In the genomic region with DNA sequence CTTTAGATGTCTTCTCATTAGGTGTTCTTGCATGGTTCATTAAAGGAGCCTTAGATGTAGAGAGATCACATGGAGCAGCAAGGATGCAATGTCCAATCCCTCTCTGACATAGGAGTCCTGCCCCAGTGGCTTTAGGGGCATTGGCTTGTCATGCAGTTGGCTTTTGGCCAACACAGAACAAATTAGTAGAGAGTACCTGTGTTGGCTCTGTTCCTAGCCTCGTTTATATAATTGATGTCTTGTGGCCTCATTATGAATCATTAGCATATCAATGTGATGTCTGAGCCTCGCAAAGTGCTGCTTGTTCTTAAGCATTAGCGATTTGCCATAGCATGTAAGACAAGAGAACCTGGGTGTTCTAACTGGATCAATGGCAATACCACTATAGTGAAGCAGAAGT, we compare ENCODE assay signal across 26 mouse cellular contexts.
A peak's percentile ranks its signal among the peaks of the same experiment; 100 is the strongest.
DNase-seq lines count a peak whose midpoint lies in the region; ATAC-seq and TF ChIP-seq lines count a peak whose summit lies in the region.
"Had no signal": no experiment of that assay in that cellular context is flagged by ENCODE, and none has a peak within 500 bp of the region (broad histone marks: within the 10 kb centered on the region; RNA-seq: fewer than 3 reads in every experiment).

No protein-coding gene starts in this region.

- H3K36me3 ChIP-seq in embryonic facial prominence, embryonic 14.5 days (ENCODE audit: control insufficient read depth, insufficient read depth, low read length): no peaks in the 10 kb centered on the region
- H3K36me3 ChIP-seq in embryonic facial prominence, embryonic 10.5 days (replicated peaks): no peaks in the 10 kb centered on the region
- no peaks in the 10 kb centered on the region for H3K36me3 ChIP-seq in midbrain, embryonic 12.5 days
- no peaks in the 10 kb centered on the region for H3K36me3 ChIP-seq in midbrain, embryonic 11.5 days (ENCODE audit: control insufficient read depth, insufficient read depth, low read length)
- no peaks in the 10 kb centered on the region for H3K36me3 ChIP-seq in forebrain, embryonic 13.5 days (ENCODE audit: poor library complexity, severe bottlenecking)
- no peaks in the 10 kb centered on the region for H3K36me3 ChIP-seq in midbrain, embryonic 16.5 days (ENCODE audit: control insufficient read depth, insufficient read depth, low read length)
- H3K36me3 ChIP-seq: embryonic facial prominence, embryonic 15.5 days; heart, embryonic 13.5 days; hindbrain, embryonic 15.5 days; liver, embryonic 13.5 days had no signal

- intact Hi-C loops in left cerebral cortex, adult 2 months (cut with DNase I): no loop called here

- ATAC-seq in embryonic facial prominence, embryonic 14.5 days (ENCODE audit: low read depth): peak; percentile 63; the same call in 1 of the 2 replicates
- ATAC-seq in midbrain, embryonic 12.5 days (ENCODE audit: low FRiP score, low read depth): 0 out of 2 replicates have a peak, but pooled peaks have one; percentile 44
- no peak for ATAC-seq in midbrain, embryonic 11.5 days (ENCODE audit: low FRiP score)
- ATAC-seq in forebrain, embryonic 13.5 days: peak; percentile 68; the same call in 1 of the 2 replicates
- 0 out of 2 replicates have a peak, but pooled peaks have one; percentile 28 for ATAC-seq in midbrain, embryonic 16.5 days
- ATAC-seq: CD4-positive, CD25-positive, alpha-beta regulatory T cell, adult 4 months; intestine, embryonic 16.5 days had no signal

- DNase-seq in embryonic facial prominence, embryonic 14.5 days (ENCODE audit: low spot score): no peak
- DNase-seq in embryonic facial prominence, embryonic 10.5 days (ENCODE audit: low spot score): no peak
- no peak for DNase-seq in midbrain, embryonic 11.5 days (ENCODE audit: low spot score, missing footprints)
- no peak for DNase-seq in spleen, postnatal 4 days (ENCODE audit: low spot score in 2 of 2)
- no peak for DNase-seq in left cerebral cortex, adult 2 months (ENCODE audit: extremely low spot score in 1 of 2, low spot score in 2 of 2)
- DNase-seq: adrenal gland, postnatal 25 days; cerebellum, adult 11-12 months; cerebellum, postnatal 14 days; gastrocnemius, postnatal 36 days; heart, adult 2 months; heart, postnatal 14 days; kidney, adult 9 months; kidney, postnatal 14 days; liver, embryonic 13.5 days; lung, adult 2 months; lung, postnatal 14 days; thymus, adult 2 months had no signal

- WGBS in embryonic facial prominence, embryonic 14.5 days: 72% methylated on average over 3 of the region's 3 CpGs
- 78% methylated on average over 3 of the region's 3 CpGs for WGBS in embryonic facial prominence, embryonic 10.5 days
- WGBS in midbrain, embryonic 12.5 days: 61% methylated on average over 3 of the region's 3 CpGs
- WGBS in midbrain, embryonic 11.5 days: 76% methylated on average over 3 of the region's 3 CpGs
- WGBS in forebrain, embryonic 13.5 days: 18% methylated on average over 3 of the region's 3 CpGs
- WGBS in midbrain, embryonic 16.5 days: 36% methylated on average over 3 of the region's 3 CpGs

- H3K4me3 ChIP-seq in embryonic facial prominence, embryonic 14.5 days (ENCODE audit: low read depth, low read length): no peak overlapping the region
- H3K4me3 ChIP-seq in embryonic facial prominence, embryonic 10.5 days: no peak overlapping the region
- no peak overlapping the region for H3K4me3 ChIP-seq in midbrain, embryonic 12.5 days
- H3K4me3 ChIP-seq in midbrain, embryonic 11.5 days (ENCODE audit: low read depth, low read length): no peak overlapping the region
- H3K4me3 ChIP-seq in forebrain, embryonic 13.5 days: no peak overlapping the region
- H3K4me3 ChIP-seq in midbrain, embryonic 16.5 days (ENCODE audit: low read depth, low read length): no peak overlapping the region
- H3K4me3 ChIP-seq in left cerebral cortex, adult 2 months: no peak overlapping the region
- H3K4me3 ChIP-seq: embryonic facial prominence, embryonic 15.5 days; heart, adult 2 months; heart, embryonic 13.5 days; hindbrain, embryonic 15.5 days; liver, embryonic 13.5 days had no signal

- H3K9ac ChIP-seq in embryonic facial prominence, embryonic 14.5 days (ENCODE audit: low read depth, low read length): no peak overlapping the region
- H3K9ac ChIP-seq in midbrain, embryonic 12.5 days (replicated peaks): no peak overlapping the region
- no peak overlapping the region for H3K9ac ChIP-seq in midbrain, embryonic 11.5 days (ENCODE audit: low read length)
- no peak overlapping the region for H3K9ac ChIP-seq in forebrain, embryonic 13.5 days
- H3K9ac ChIP-seq in midbrain, embryonic 16.5 days (ENCODE audit: low read depth, low read length): no peak overlapping the region
- H3K9ac ChIP-seq: embryonic facial prominence, embryonic 15.5 days; heart, embryonic 13.5 days; hindbrain, embryonic 15.5 days; liver, embryonic 13.5 days had no signal

- H3K27me3 ChIP-seq in embryonic facial prominence, embryonic 14.5 days (replicated peaks; ENCODE audit: control insufficient read depth, insufficient read depth, low read length): no peaks in the 10 kb centered on the region
- H3K27me3 ChIP-seq in embryonic facial prominence, embryonic 10.5 days (replicated peaks; ENCODE audit: low read depth, poor library complexity, severe bottlenecking): no peaks in the 10 kb centered on the region
- no peaks in the 10 kb centered on the region for H3K27me3 ChIP-seq in midbrain, embryonic 12.5 days
- H3K27me3 ChIP-seq in midbrain, embryonic 11.5 days (ENCODE audit: control insufficient read depth, insufficient read depth, low read length): no peaks in the 10 kb centered on the region
- H3K27me3 ChIP-seq in forebrain, embryonic 13.5 days: no peaks in the 10 kb centered on the region
- no peaks in the 10 kb centered on the region for H3K27me3 ChIP-seq in midbrain, embryonic 16.5 days (ENCODE audit: control insufficient read depth, insufficient read depth, low read depth, low read length)
- H3K27me3 ChIP-seq: embryonic facial prominence, embryonic 15.5 days; heart, embryonic 13.5 days; hindbrain, embryonic 15.5 days; liver, embryonic 13.5 days had no signal

- no peak for TF ChIP-seq CTCF in left cerebral cortex, adult 2 months (IDR thresholded peaks at IDR 0.05)

- no peaks in the 10 kb centered on the region for H3K9me3 ChIP-seq in embryonic facial prominence, embryonic 14.5 days (ENCODE audit: control insufficient read depth, low read length)
- no peaks in the 10 kb centered on the region for H3K9me3 ChIP-seq in embryonic facial prominence, embryonic 10.5 days
- no peaks in the 10 kb centered on the region for H3K9me3 ChIP-seq in midbrain, embryonic 12.5 days
- H3K9me3 ChIP-seq in midbrain, embryonic 11.5 days (ENCODE audit: control insufficient read depth, low read length): no peaks in the 10 kb centered on the region
- no peaks in the 10 kb centered on the region for H3K9me3 ChIP-seq in forebrain, embryonic 13.5 days (replicated peaks)
- no peaks in the 10 kb centered on the region for H3K9me3 ChIP-seq in midbrain, embryonic 16.5 days (replicated peaks; ENCODE audit: control insufficient read depth, low read length, poor library complexity, severe bottlenecking)
- H3K9me3 ChIP-seq: embryonic facial prominence, embryonic 15.5 days; heart, embryonic 13.5 days; hindbrain, embryonic 15.5 days; liver, embryonic 13.5 days had no signal

- H3K4me2 ChIP-seq in embryonic facial prominence, embryonic 14.5 days (ENCODE audit: low read depth, low read length): no peak overlapping the region
- no peak overlapping the region for H3K4me2 ChIP-seq in midbrain, embryonic 12.5 days (replicated peaks)
- H3K4me2 ChIP-seq in midbrain, embryonic 11.5 days: no peak overlapping the region
- no peak overlapping the region for H3K4me2 ChIP-seq in forebrain, embryonic 13.5 days
- H3K4me2 ChIP-seq in midbrain, embryonic 16.5 days (ENCODE audit: low read length): no peak overlapping the region
- H3K4me2 ChIP-seq: embryonic facial prominence, embryonic 15.5 days; heart, embryonic 13.5 days; hindbrain, embryonic 15.5 days; liver, embryonic 13.5 days had no signal

- no peak overlapping the region for H3K27ac ChIP-seq in embryonic facial prominence, embryonic 14.5 days (replicated peaks; ENCODE audit: low read depth, low read length)
- no peak overlapping the region for H3K27ac ChIP-seq in embryonic facial prominence, embryonic 10.5 days (replicated peaks)
- no peak overlapping the region for H3K27ac ChIP-seq in midbrain, embryonic 12.5 days (replicated peaks)
- no peak overlapping the region for H3K27ac ChIP-seq in midbrain, embryonic 11.5 days (ENCODE audit: low read depth, low read length)
- H3K27ac ChIP-seq in forebrain, embryonic 13.5 days: no peak overlapping the region
- no peak overlapping the region for H3K27ac ChIP-seq in midbrain, embryonic 16.5 days (ENCODE audit: low read length)
- H3K27ac ChIP-seq in left cerebral cortex, adult 2 months: no peak overlapping the region
- H3K27ac ChIP-seq: embryonic facial prominence, embryonic 15.5 days; heart, adult 2 months; heart, embryonic 13.5 days; hindbrain, embryonic 15.5 days; liver, embryonic 13.5 days; stomach, postnatal 0 days had no signal

- H3K4me1 ChIP-seq in embryonic facial prominence, embryonic 14.5 days (ENCODE audit: control insufficient read depth, insufficient read depth, low read length): no peaks in the 10 kb centered on the region
- no peaks in the 10 kb centered on the region for H3K4me1 ChIP-seq in embryonic facial prominence, embryonic 10.5 days
- 0 out of 2 replicates have a peak, but pooled peaks cover 5% of the 10 kb centered on the region for H3K4me1 ChIP-seq in midbrain, embryonic 12.5 days
- H3K4me1 ChIP-seq in midbrain, embryonic 11.5 days (ENCODE audit: control insufficient read depth, insufficient read depth, low read length): no peaks in the 10 kb centered on the region
- H3K4me1 ChIP-seq in forebrain, embryonic 13.5 days: peaks cover 8% of the 10 kb centered on the region; the same call in 1 of the 2 replicates
- no peaks in the 10 kb centered on the region for H3K4me1 ChIP-seq in midbrain, embryonic 16.5 days (ENCODE audit: control insufficient read depth, insufficient read depth, low read length)
- H3K4me1 ChIP-seq: embryonic facial prominence, embryonic 15.5 days; heart, embryonic 13.5 days; hindbrain, embryonic 15.5 days; liver, embryonic 13.5 days had no signal
